Mouse (Mus musculus) left cerebral cortex, adult 2 months (tissue): ENCODE measurements around the gene Krtcap2. TPM values are rescaled to one million over a fixed set of nuclear protein-coding genes. Genes with fewer than 3 reads are reported as not detected.
A peak's percentile ranks its signal among the peaks of the same experiment; 100 is the strongest.

Experiments
- DNase-seq, 2 experiments: peaks; one replicate each; pipeline ENCODE4 v3.0.0; 2021 to 2022; ENCODE audit warnings: low spot score in 2 of 2, mixed read lengths in 1 of 2; ENCODE audit errors: extremely low spot score in 1 of 2
- H3K27ac ChIP-seq: fragments of 200-600 bp; 2 replicates; pipeline ENCODE4 v1.8.1; 2022
- H3K4me3 ChIP-seq: fragments of 200-600 bp; 2 replicates; pipeline ENCODE4 v1.8.1; 2022
- CTCF ChIP-seq: fragments of 200-600 bp; IDR thresholded peaks from 2 replicates; pipeline ENCODE4 v1.8.1; 2022; ENCODE audit warnings: antibody characterized with exemption, mild to moderate bottlenecking, moderate library complexity
- intact Hi-C: fragments of 180-260 bp; cut with DNase I; formaldehyde crosslinking; loops from one replicate; pipeline ENCODE4 v1.15.1; 2025
- total RNA-seq, 2 experiments: library from RNA; stranded (reverse); gene quantifications; 2 replicates each; pipeline ENCODE4 v1.2.3; 2021

Krtcap2 gene
- total RNA-seq, 2 experiments from 2014 or later, result 63.2 to 71.4 TPM

- no peak for DNase-seq
- no peak for TF ChIP-seq CTCF
Measured at GRCm38 (mm10) chr3:89238494-89238893, 7.3 kb upstream of the Krtcap2 start.

GRCm38 (mm10) chr3:89242331-89242895, 3.4 kb upstream of the Krtcap2 start:
- TF ChIP-seq CTCF, result peak; percentile 81
- no peak overlapping the region for H3K27ac ChIP-seq
- no peak overlapping the region; the same call in 1 of the 2 replicates for H3K4me3 ChIP-seq
- peak in 1 of 2 experiments; percentile 58 for DNase-seq
- intact Hi-C loops, result loop anchor here (2.0 kb wide), 1 partner anchor 14 kb away; the partner anchor contains the start of gene Muc1

More at GRCm38 (mm10) chr3:89238494-89238893, 7.3 kb upstream of the Krtcap2 start:
- Histone ChIP-seq H3K27ac (peak overlapping the region; percentile 15; the same call in 1 of the 2 replicates), H3K4me3 (no peak overlapping the region)
- intact Hi-C loops, result no loop called here

DNA sequence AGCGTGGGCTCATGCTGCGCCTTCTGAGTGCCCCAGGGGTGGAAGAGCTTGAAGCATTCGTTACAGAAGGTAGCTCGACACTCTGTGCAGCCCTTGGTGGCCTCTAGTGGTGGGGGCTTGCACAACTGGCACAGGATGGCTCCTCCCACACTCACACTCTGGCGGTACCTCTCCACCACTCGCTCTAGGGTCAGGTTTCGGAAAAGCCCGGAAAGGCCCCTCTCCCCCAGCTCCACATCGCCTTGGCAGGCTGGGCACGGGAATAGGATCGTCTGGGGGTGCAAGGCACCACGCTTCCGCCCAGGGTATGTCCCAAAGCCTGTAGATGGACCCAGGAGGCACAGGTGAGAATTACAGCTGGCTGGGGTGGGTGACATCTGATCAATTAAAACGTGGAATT, 2.2 kb upstream of the Krtcap2 start:
- intact Hi-C loops, result loop anchor here (2.0 kb wide), 1 partner anchor 15 kb away; the partner anchor contains the start of gene Muc1
- H3K4me3 ChIP-seq, result peak overlapping the region; percentile 58
- TF ChIP-seq CTCF, result peak; percentile 39
- peak overlapping the region; percentile 96 for H3K27ac ChIP-seq
- DNase-seq, result peak in 1 of 2 experiments; percentile 58

DNA sequence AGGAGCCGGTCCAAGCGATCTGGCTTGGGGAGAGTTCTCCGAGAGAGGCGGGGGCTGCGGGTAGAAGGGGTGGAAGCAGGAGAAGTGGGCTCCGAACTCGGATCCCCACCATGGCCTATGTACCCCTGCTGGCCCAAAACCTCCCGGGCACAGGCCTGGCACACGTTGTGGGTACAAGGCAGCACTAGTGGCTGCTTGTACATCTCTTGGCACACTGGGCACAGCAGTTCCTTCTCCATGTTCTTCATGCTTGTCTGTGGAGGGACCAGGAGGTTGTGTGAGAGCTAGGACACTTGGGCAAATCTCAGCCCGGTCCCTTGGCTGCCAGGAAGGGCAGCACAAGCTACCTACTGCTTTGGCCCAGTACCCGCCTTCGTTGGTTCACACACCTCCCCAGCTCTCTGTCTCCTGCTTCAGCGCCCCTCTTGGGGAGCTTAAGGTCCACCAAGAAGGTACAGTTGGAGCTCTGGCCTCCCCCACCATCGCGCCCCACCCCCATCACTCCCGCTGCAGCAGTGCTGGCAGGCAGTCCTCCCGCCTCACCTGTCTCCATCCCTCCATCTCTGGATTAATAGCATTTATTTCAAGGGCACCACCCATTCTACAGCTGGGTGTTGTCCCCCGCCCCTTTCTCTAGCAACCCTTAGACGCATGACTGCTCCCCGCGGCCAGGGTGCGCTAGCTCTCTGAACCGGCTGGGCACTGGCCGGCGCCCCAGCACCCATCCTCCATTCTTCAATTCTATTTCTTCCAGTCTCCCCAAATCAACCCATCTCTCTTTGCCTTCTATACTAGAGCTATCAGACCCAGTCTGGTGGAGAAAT, 1.4 kb upstream of the Krtcap2 start:
- peak; percentile 36 for TF ChIP-seq CTCF
- peak overlapping the region; percentile 58 for H3K4me3 ChIP-seq
- intact Hi-C loops, result no loop called here
- DNase-seq, result no peak
- H3K27ac ChIP-seq, result peak overlapping the region; percentile 96

- intact Hi-C loops, result loop anchor here (1.0 kb wide), 1 partner anchor 49 kb away; no protein-coding TSS in a partner anchor
- DNase-seq, result peak in 1 of 2 experiments; percentile 77
- no peak for TF ChIP-seq CTCF
- H3K27ac ChIP-seq, result peak overlapping the region; percentile 96
- H3K4me3 ChIP-seq, result peak overlapping the region; percentile 58
Measured at GRCm38 (mm10) chr3:89244982-89245687, 631 bp upstream of the Krtcap2 start.

DNA sequence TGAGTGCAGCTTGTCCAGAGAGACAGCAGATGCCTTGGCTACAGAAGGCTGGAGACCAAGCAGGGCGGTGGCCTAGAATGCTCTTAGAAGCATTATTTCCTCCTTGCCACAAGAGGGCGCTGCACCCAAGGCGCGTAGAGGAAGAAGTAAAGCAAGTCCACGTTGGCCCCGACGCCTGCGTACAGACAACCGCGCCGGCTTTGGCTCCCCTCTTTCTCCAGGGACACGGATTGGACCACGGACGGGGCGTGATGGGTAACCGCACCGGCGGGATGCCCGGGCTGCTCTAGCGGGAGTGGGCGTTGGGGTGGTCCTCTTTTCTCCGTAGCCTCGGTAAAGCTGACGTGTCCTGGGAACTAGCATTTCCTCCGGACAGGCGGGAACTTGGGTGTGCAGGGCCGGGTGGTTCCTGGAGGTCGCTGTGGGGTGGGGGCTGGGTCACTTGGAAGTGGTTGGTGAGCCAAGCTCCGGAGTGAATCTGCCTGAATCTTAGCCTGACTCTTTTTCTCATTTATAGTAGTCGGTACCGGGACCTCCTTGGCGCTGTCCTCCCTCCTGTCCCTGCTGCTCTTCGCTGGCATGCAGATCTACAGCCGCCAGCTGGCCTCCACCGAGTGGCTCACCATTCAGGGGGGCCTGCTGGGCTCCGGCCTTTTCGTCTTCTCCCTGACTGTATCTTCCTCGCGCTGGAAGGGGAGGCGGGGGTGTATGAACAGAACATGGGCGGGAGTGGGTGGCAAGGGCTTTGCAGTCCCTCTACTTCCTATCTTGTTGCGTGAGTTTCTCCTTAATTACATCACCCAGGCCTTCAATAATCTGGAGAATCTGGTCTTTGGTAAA, 715 bp downstream of the Krtcap2 start, which contains the start of gene Trim46:
Trim46 (minus strand) TSS at position 49 of the 840 bp plus-strand sequence.
- H3K4me3 ChIP-seq, result peak within 1 kb of the TSS; percentile 58
- intact Hi-C loops, result loop anchor here (1.0 kb wide), 1 partner anchor 36 kb away; no protein-coding TSS in a partner anchor
- peak; percentile 98 for TF ChIP-seq CTCF
- DNase-seq, result peak; percentile 87 to 88
- H3K27ac ChIP-seq, result peak within 1 kb of the TSS; percentile 96

- intact Hi-C loops, result no loop called here
- TF ChIP-seq CTCF, result no peak
- no peak for DNase-seq
- H3K27ac ChIP-seq, result no peak overlapping the region
- H3K4me3 ChIP-seq, result no peak overlapping the region
Measured at GRCm38 (mm10) chr3:89247466-89247865, 1.7 kb downstream of the Krtcap2 start.

GRCm38 (mm10) chr3:89250435-89251040, 4.8 kb downstream of the Krtcap2 start:
- intact Hi-C loops, result loop anchor here (1.0 to 2.0 kb wide), 2 partner anchors 32 to 58 kb away; no protein-coding TSS in a partner anchor
- H3K4me3 ChIP-seq, result no peak overlapping the region
- DNase-seq, result peak in 1 of 2 experiments; percentile 47
- peak overlapping the region; percentile 1; the same call in 1 of the 2 replicates for H3K27ac ChIP-seq
- peak; percentile 74 for TF ChIP-seq CTCF

GRCm38 (mm10) chr3:89251365-89251895, 5.7 kb downstream of the Krtcap2 start:
- intact Hi-C loops, result loop anchor here (2.0 kb wide), 1 partner anchor 57 kb away; no protein-coding TSS in a partner anchor
- TF ChIP-seq CTCF, result no peak
- no peak for DNase-seq
- no peak overlapping the region for H3K4me3 ChIP-seq
- peak overlapping the region; percentile 40 for H3K27ac ChIP-seq

DNA sequence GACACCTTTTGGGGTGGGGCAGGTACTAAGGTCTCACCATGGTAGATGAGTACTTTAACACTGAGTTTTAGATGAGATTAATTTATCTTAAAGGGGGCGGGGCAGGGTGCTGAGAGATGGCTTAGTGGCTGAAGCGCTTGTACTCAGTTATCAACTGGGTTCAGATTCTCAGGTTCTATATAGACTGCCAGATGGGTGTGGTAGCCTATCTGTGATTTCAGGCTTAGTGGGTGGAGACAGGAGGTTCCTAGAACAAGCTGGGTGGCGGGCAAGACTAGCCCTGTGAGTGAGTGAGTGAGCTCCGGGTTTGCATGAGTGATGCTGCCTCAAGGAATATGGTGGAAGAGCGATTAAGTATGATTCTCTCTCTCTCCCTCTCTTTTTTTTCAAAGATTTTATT, 9.2 kb downstream of the Krtcap2 start:
- H3K27ac ChIP-seq, result no peak overlapping the region
- DNase-seq, result no peak
- intact Hi-C loops, result no loop called here
- TF ChIP-seq CTCF, result no peak
- H3K4me3 ChIP-seq, result no peak overlapping the region
